In genomic region chr19:5071545-5072369, GRCm38 (mm10) we compare ENCODE assay signal across 8 mouse cellular contexts. TPM values are rescaled to one million over a fixed set of nuclear protein-coding genes. Genes with fewer than 3 reads are reported as not detected.
DNase-seq lines count a peak whose midpoint lies in the region; ATAC-seq and TF ChIP-seq lines count a peak whose summit lies in the region.

No protein-coding gene starts in this region.

- H3K36me3 ChIP-seq in hindbrain, postnatal 0 days (ENCODE audit: insufficient read depth, low read length) = no peaks in the 10 kb centered on the region
- no peaks in the 10 kb centered on the region for H3K36me3 ChIP-seq in liver, embryonic 13.5 days

- H3K4me2 ChIP-seq in hindbrain, postnatal 0 days (ENCODE audit: low read depth, low read length) = peak overlapping the region; percentile 80
- H3K4me2 ChIP-seq in liver, embryonic 13.5 days = peak overlapping the region; percentile 84

- H3K4me3 ChIP-seq in hindbrain, postnatal 0 days (ENCODE audit: low read length) = peak overlapping the region; percentile 41
- peak overlapping the region; percentile 59 for H3K4me3 ChIP-seq in liver, embryonic 13.5 days (replicated peaks)

- WGBS in hindbrain, postnatal 0 days = under 1% methylated on average over 40 of the region's 40 CpGs
- 4% methylated on average over 39 of the region's 40 CpGs for WGBS in liver, embryonic 13.5 days (ENCODE audit: insufficient replicate concordance)

- peak; percentile 38 for DNase-seq in thymus, postnatal 0 days (ENCODE audit: low spot score)
- no peak for DNase-seq in thymus, postnatal 14 days
- DNase-seq in cerebellum, adult 9-11 months = peak; percentile 71
- DNase-seq in gastrocnemius, postnatal 10 days = peak; percentile 56
- DNase-seq in hindbrain, postnatal 0 days (ENCODE audit: low spot score) = peak; percentile 79
- DNase-seq in liver, embryonic 13.5 days = peak; percentile 82
- DNase-seq in naive thymus-derived CD4-positive, alpha-beta T cell, adult 2 months (ENCODE audit: low read depth) = peak; percentile 69
- peak; percentile 85 to 86 for DNase-seq in urinary bladder, postnatal 4 days (ENCODE audit: low spot score in 2 of 2)

- TF ChIP-seq CTCF in hindbrain, postnatal 0 days (IDR thresholded peaks at IDR 0.05; ENCODE audit: low read depth) = no peak

- no peaks in the 10 kb centered on the region for H3K9me3 ChIP-seq in hindbrain, postnatal 0 days (ENCODE audit: low read length)
- H3K9me3 ChIP-seq in liver, embryonic 13.5 days (replicated peaks) = no peaks in the 10 kb centered on the region

- peak; percentile 64 for ATAC-seq in hindbrain, postnatal 0 days
- ATAC-seq in liver, embryonic 13.5 days (ENCODE audit: low read depth) = peak; percentile 73

- H3K27me3 ChIP-seq in hindbrain, postnatal 0 days (ENCODE audit: insufficient read depth, low read length) = no peaks in the 10 kb centered on the region
- H3K27me3 ChIP-seq in liver, embryonic 13.5 days = peaks cover 73% of the 10 kb centered on the region

- H3K9ac ChIP-seq in hindbrain, postnatal 0 days (replicated peaks; ENCODE audit: low read length) = peak overlapping the region; percentile 40
- H3K9ac ChIP-seq in liver, embryonic 13.5 days = peak overlapping the region; percentile 67

- 0 out of 2 replicates have a peak overlapping the region, but pooled peaks have one; percentile 4 for H3K27ac ChIP-seq in hindbrain, postnatal 0 days
- peak overlapping the region; percentile 45 for H3K27ac ChIP-seq in liver, embryonic 13.5 days

- peaks cover 9% of the 10 kb centered on the region; the same call in 1 of the 2 replicates for H3K4me1 ChIP-seq in hindbrain, postnatal 0 days (ENCODE audit: insufficient read depth, low read length)
- H3K4me1 ChIP-seq in liver, embryonic 13.5 days (replicated peaks) = peaks cover 59% of the 10 kb centered on the region

RNA-seq across cellular contexts. Expression of gene Cd248, which starts 3.9 kb away (rescaled TPM):
- 4.1 and 7.1 TPM in 2 replicates for polyA plus RNA-seq in thymus, postnatal 0 days (2015; fragmentation: Nextera tagmentation; extraction: Ambion mirVana)
- 10 to 100 TPM; 45.2 to 60.2 TPM for total RNA-seq in gastrocnemius, postnatal 10 days (2021)
- total RNA-seq in hindbrain, postnatal 0 days (2014; rRNA removed) = 15.4 and 16.4 TPM in 2 replicates
- polyA plus RNA-seq in hindbrain, postnatal 0 days (2015; fragmentation: Nextera tagmentation; extraction: Ambion mirVana) = 10.7 and 12.5 TPM in 2 replicates
- polyA plus RNA-seq in liver, embryonic 13.5 days (2015; fragmentation: Nextera tagmentation; extraction: Ambion mirVana) = 3.1 and 3.7 TPM in 2 replicates

RNA-seq across cellular contexts. Expression of gene Tmem151a, which starts 13.6 kb away (rescaled TPM):
- 0.32 and 0.33 TPM in 2 replicates for polyA plus RNA-seq in thymus, postnatal 0 days (2015; fragmentation: Nextera tagmentation; extraction: Ambion mirVana)
- total RNA-seq in gastrocnemius, postnatal 10 days (2021) = under 1 TPM; 0.23 to 0.27 TPM
- 68.9 and 76.6 TPM in 2 replicates for total RNA-seq in hindbrain, postnatal 0 days (2014; rRNA removed)
- 61.0 and 71.5 TPM in 2 replicates for polyA plus RNA-seq in hindbrain, postnatal 0 days (2015; fragmentation: Nextera tagmentation; extraction: Ambion mirVana)
- polyA plus RNA-seq in liver, embryonic 13.5 days (2015; fragmentation: Nextera tagmentation; extraction: Ambion mirVana) = 0.49 and 0.89 TPM in 2 replicates

RNA-seq across cellular contexts. Expression of gene Yif1a, which starts 16.6 kb away (rescaled TPM):
- 65.9 and 75.7 TPM in 2 replicates for polyA plus RNA-seq in thymus, postnatal 0 days (2015; fragmentation: Nextera tagmentation; extraction: Ambion mirVana)
- 10 to 100 TPM; 46.4 to 49.3 TPM for total RNA-seq in gastrocnemius, postnatal 10 days (2021)
- 59.7 and 69.0 TPM in 2 replicates for total RNA-seq in hindbrain, postnatal 0 days (2014; rRNA removed)
- 66.6 and 68.0 TPM in 2 replicates for polyA plus RNA-seq in hindbrain, postnatal 0 days (2015; fragmentation: Nextera tagmentation; extraction: Ambion mirVana)
- 45.5 and 46.6 TPM in 2 replicates for polyA plus RNA-seq in liver, embryonic 13.5 days (2015; fragmentation: Nextera tagmentation; extraction: Ambion mirVana)

RNA-seq across cellular contexts. Expression of gene Rin1, which starts 21.5 kb away (rescaled TPM):
- polyA plus RNA-seq in thymus, postnatal 0 days (2015; fragmentation: Nextera tagmentation; extraction: Ambion mirVana) = 0.84 and 1.1 TPM in 2 replicates
- 1 to 10 TPM; 1.5 to 1.8 TPM for total RNA-seq in gastrocnemius, postnatal 10 days (2021)
- 0.93 and 2.0 TPM in 2 replicates for total RNA-seq in hindbrain, postnatal 0 days (2014; rRNA removed)
- polyA plus RNA-seq in hindbrain, postnatal 0 days (2015; fragmentation: Nextera tagmentation; extraction: Ambion mirVana) = 0.72 and 0.86 TPM in 2 replicates
- polyA plus RNA-seq in liver, embryonic 13.5 days (2015; fragmentation: Nextera tagmentation; extraction: Ambion mirVana) = 0.33 and 0.36 TPM in 2 replicates

RNA-seq across cellular contexts. Expression of gene Cnih2, which starts 26.6 kb away (rescaled TPM):
- polyA plus RNA-seq in thymus, postnatal 0 days (2015; fragmentation: Nextera tagmentation; extraction: Ambion mirVana) = 0.91 and 1.2 TPM in 2 replicates
- under 1 TPM; 0.75 to 0.90 TPM for total RNA-seq in gastrocnemius, postnatal 10 days (2021)
- 549 and 573 TPM in 2 replicates for total RNA-seq in hindbrain, postnatal 0 days (2014; rRNA removed)
- polyA plus RNA-seq in hindbrain, postnatal 0 days (2015; fragmentation: Nextera tagmentation; extraction: Ambion mirVana) = 358 and 397 TPM in 2 replicates
- 1.3 and 1.4 TPM in 2 replicates for polyA plus RNA-seq in liver, embryonic 13.5 days (2015; fragmentation: Nextera tagmentation; extraction: Ambion mirVana)

Comparison
In these comparisons a context has a peak if more than half of its experiments do, and no peak if none do; other contexts are left out.
1. RNA of gene Tmem151a, which starts 13.6 kb away (polyA plus RNA-seq): 61.0 to 71.5 TPM in hindbrain, postnatal 0 days; 0.49 to 0.89 TPM in liver, embryonic 13.5 days and 0.32 to 0.33 TPM in thymus, postnatal 0 days; every median in the first group is over 10 times any median in the second.